Mouse (Mus musculus): ENCODE measurements at regions not wholly inside any gene's neighbourhood (a gene's known extent, or its start where the extent isn't known, plus 50 kb on each side); places are given as distances from the start of the nearest gene placed in this dataset.
"Not testable (repeated sequence)": the region's sequence is repeated elsewhere in the genome, so short reads cannot be mapped to it uniquely, and the experiment has no call there.

DNA sequence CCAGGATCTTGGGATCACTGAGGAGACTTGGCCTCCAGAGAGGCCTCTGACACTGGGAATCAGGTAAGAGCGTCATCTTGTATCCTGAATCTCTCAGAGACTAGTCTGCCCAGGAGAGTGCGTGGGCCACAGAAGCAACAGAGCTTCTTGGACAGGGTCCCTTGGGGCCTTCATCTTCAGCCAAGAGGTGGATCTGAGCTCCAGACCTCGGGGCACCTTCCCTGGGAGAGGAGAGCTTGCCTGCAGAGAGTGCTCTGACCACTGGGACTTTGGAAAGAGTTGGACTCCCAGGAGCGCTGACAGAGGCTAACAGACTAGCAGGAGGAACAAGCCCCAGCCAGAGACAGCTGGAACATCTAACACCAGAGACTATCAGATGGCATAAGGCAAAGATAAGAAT is 73.9 kb upstream of the Gm15319 start:
- peak in 1 of 2 experiments; percentile 5 for DNase-seq (ENCODE audit: low spot score in 2 of 2)
- intact Hi-C loops (cut with DNase I) = not testable (repeated sequence)

DNA sequence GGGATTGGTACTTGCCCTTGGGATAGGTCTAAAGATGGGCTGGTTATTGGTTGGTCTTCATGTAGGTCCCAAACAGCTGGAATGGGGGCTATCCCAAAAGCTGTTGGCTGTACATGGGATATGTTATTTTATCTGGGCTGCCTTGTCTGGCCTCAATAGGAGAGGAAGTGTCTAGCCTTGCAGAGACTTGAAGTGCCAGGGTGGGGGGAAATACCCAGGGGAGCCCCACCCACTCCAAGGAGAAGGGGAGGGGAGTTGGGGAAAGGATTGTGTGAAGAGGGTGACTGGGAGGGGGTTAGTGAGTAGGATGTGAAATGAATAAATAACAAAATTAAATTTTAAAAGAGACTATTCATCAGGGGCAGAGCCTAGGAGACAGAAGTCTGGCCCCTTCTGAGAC is 70.2 kb upstream of the Gm15319 start:
- DNase-seq (ENCODE audit: low spot score in 2 of 2); intact Hi-C loops (cut with DNase I): not testable (repeated sequence)

DNA sequence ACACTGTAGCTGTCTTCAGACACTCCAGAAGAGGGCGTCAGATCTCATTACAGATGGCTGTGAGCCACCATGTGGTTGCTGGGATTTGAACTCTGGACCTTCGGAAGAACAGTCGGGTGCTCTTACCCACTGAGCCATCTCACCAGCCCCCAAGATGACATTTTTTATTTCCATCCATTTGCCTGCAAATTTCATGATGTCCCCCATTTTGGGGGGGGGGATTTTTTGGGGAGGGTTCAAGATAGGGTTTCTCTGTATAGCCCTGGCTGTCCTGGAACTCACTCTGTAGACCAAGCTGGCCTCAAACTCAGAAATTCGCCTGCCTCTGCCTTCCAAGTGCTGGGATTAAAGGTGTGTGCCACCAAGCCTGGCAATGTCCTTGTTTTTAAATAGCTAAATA is 66.5 kb upstream of the Gm15319 start:
- intact Hi-C loops (cut with DNase I); DNase-seq (ENCODE audit: low spot score in 2 of 2): not testable (repeated sequence)

DNA sequence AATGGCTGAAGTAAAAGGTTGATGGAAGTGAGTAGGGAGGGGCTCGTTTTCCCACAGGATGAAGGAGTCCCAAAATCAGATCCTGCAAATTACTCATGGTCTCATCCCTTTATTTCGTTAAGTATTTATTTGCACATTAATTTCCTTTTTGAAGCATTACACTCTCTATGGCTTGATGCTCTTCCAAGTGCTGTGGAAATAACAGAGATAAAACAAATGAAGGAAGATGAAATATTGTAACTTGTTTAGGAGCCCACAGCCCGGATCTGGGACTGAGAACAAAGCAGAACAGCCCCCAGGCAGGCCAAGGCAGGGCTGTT is 61.9 kb upstream of the Gm15319 start:
- DNase-seq (ENCODE audit: low spot score in 2 of 2); intact Hi-C loops (cut with DNase I): not testable (repeated sequence)

DNA sequence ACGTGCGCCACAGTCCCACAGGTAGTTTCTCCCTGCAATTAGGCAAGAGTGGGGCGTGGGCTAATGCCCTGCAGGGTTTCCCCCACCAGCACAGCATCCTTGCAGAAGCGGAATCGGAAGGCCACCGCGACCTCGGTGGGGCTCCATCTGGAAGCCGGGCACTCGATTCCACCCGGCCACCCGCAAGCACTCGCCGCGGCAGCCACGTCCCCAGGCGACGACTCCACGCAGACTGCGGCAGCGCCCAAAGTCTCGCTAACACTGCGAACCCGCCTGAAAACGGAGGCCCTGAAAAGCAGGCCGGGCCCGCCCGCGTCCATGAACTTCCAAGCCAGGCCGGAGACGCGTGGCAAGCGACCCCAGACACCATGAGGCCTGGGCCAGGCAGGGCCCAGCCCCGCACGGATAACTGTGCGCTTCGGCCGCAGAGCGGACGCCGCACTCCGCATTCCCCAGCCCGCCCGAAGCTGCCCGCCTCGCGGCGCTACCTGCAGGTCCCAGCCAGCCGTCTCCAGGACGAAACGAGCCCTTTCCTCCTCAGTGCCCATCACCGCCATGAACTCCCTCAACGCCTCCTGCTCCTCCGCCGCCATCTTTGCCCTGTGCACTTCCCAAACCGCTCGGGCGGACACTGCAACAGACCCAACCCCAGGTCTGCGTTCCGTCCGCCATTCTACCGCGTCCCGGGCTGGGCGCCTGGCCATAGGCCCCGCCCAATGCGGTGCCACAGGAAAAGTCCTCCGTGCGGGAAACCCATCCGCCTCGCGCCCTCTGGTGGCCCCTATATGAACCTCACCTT is 61.3 kb upstream of the Gm15319 start:
- intact Hi-C loops (cut with DNase I) = not testable (repeated sequence)
- peak; percentile 100 for DNase-seq (ENCODE audit: low spot score in 2 of 2)

DNA sequence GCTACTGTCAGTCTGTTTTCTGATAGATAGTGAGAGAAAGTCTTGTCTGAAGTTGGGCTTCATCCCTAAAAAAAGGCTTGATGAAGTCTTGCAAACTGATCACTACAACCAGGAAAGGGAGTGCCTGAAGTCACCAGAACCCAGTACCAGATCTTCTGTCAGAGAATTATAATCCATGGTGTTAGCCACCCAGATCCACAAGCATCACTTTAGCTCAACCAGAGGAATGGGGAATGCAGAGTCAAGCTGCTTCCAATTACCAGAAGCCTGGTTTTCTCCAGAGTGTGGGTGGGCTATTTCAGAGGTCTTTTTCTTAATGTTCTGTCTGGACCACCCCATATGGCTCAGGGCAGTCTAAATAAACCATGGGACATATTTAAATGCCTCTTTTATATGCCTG is 57.8 kb upstream of the Gm15319 start:
- intact Hi-C loops (cut with DNase I); DNase-seq (ENCODE audit: low spot score in 2 of 2): not testable (repeated sequence)

Measured in left cerebral cortex, postnatal 25 days (tissue).